In genomic region chr8:12895535-12896150, GRCm38 (mm10) we compare ENCODE assay signal across 10 mouse cellular contexts. TPM values are rescaled to one million over a fixed set of nuclear protein-coding genes. Genes with fewer than 3 reads are reported as not detected.
DNase-seq lines count a peak whose midpoint lies in the region; ATAC-seq and TF ChIP-seq lines count a peak whose summit lies in the region.
"Had no signal": no experiment of that assay in that cellular context is flagged by ENCODE, and none has a peak within 500 bp of the region (broad histone marks: within the 10 kb centered on the region; RNA-seq: fewer than 3 reads in every experiment).

No protein-coding gene starts in this region.

- ATAC-seq in forebrain, postnatal 0 days: no peak
- no peak for ATAC-seq in forebrain, embryonic 15.5 days (replicated peaks)
- ATAC-seq in liver, postnatal 0 days: no peak

- H3K4me3 ChIP-seq in forebrain, postnatal 0 days (ENCODE audit: low read depth, low read length): no peak overlapping the region
- H3K4me3 ChIP-seq in forebrain, embryonic 15.5 days: no peak overlapping the region
- no peak overlapping the region for H3K4me3 ChIP-seq in liver, postnatal 0 days (ENCODE audit: low read depth, low read length)
- no peak overlapping the region for H3K4me3 ChIP-seq in embryonic fibroblast, embryonic 13.5 days (ENCODE audit: insufficient read depth, low read length)
- H3K4me3 ChIP-seq: heart, embryonic 13.5 days; hindbrain, embryonic 12.5 days; midbrain, embryonic 10.5 days had no signal

- WGBS in forebrain, postnatal 0 days: 76% methylated on average over 9 of the region's 9 CpGs
- WGBS in forebrain, embryonic 15.5 days: 78% methylated on average over 9 of the region's 9 CpGs
- 61% methylated on average over 9 of the region's 9 CpGs for WGBS in liver, postnatal 0 days (ENCODE audit: insufficient replicate concordance)

- TF ChIP-seq CTCF in forebrain, postnatal 0 days (IDR thresholded peaks at IDR 0.05; ENCODE audit: low read depth): peak; percentile 54
- peak; percentile 41 for TF ChIP-seq CTCF in liver, postnatal 0 days (IDR thresholded peaks at IDR 0.05; ENCODE audit: low read depth)
- TF ChIP-seq CTCF in embryonic fibroblast, embryonic 13.5 days (IDR thresholded peaks at IDR 0.05; ENCODE audit: borderline replicate concordance, insufficient read depth, low read length): peak; percentile 29; the same call in 1 of the 2 replicates

- H3K9ac ChIP-seq in forebrain, postnatal 0 days: no peak overlapping the region
- no peak overlapping the region for H3K9ac ChIP-seq in forebrain, embryonic 15.5 days (replicated peaks)
- no peak overlapping the region for H3K9ac ChIP-seq in liver, postnatal 0 days (replicated peaks)
- H3K9ac ChIP-seq: heart, embryonic 13.5 days; hindbrain, embryonic 12.5 days had no signal

- H3K36me3 ChIP-seq in forebrain, postnatal 0 days (ENCODE audit: insufficient read depth): peaks cover 11% of the 10 kb centered on the region; the same call in 1 of the 2 replicates
- 0 out of 2 replicates have a peak, but pooled peaks cover 4% of the 10 kb centered on the region for H3K36me3 ChIP-seq in forebrain, embryonic 15.5 days
- H3K36me3 ChIP-seq in liver, postnatal 0 days (replicated peaks; ENCODE audit: insufficient read depth, low read length): no peaks in the 10 kb centered on the region
- H3K36me3 ChIP-seq: heart, embryonic 13.5 days had no signal

- H3K4me2 ChIP-seq in forebrain, postnatal 0 days (ENCODE audit: low read depth): no peak overlapping the region
- H3K4me2 ChIP-seq in forebrain, embryonic 15.5 days (replicated peaks): no peak overlapping the region
- no peak overlapping the region for H3K4me2 ChIP-seq in liver, postnatal 0 days (ENCODE audit: low read depth, low read length)
- H3K4me2 ChIP-seq: heart, embryonic 13.5 days; hindbrain, embryonic 12.5 days had no signal

- no peaks in the 10 kb centered on the region for H3K9me3 ChIP-seq in forebrain, postnatal 0 days (ENCODE audit: low read length)
- H3K9me3 ChIP-seq in forebrain, embryonic 15.5 days: no peaks in the 10 kb centered on the region
- H3K9me3 ChIP-seq in liver, postnatal 0 days (ENCODE audit: low read length): no peaks in the 10 kb centered on the region
- H3K9me3 ChIP-seq: heart, embryonic 13.5 days; hindbrain, embryonic 12.5 days; midbrain, embryonic 10.5 days had no signal

- DNase-seq in forebrain, postnatal 0 days: no peak
- no peak for DNase-seq in liver, postnatal 0 days
- DNase-seq in liver (no peak), ES-CJ7 (ENCODE audit: low read depth, low spot score) (peak; percentile 66)
- DNase-seq in ovary, postnatal 14 days (ENCODE audit: low spot score): no peak

- TF ChIP-seq POLR2A in embryonic fibroblast, embryonic 13.5 days (IDR thresholded peaks at IDR 0.05; ENCODE audit: low read depth, low read length): no peak

- TF ChIP-seq EP300 in liver, postnatal 0 days (IDR thresholded peaks at IDR 0.05; ENCODE audit: low read depth): no peak

- H3K27me3 ChIP-seq in forebrain, postnatal 0 days (ENCODE audit: insufficient read depth, low read length): no peaks in the 10 kb centered on the region
- H3K27me3 ChIP-seq in forebrain, embryonic 15.5 days: no peaks in the 10 kb centered on the region
- peaks cover 53% of the 10 kb centered on the region for H3K27me3 ChIP-seq in liver, postnatal 0 days (ENCODE audit: insufficient read depth, low read length)
- H3K27me3 ChIP-seq: hindbrain, embryonic 12.5 days had no signal

- H3K27ac ChIP-seq in forebrain, postnatal 0 days (ENCODE audit: low read depth, low read length): no peak overlapping the region
- H3K27ac ChIP-seq in forebrain, embryonic 15.5 days (replicated peaks): no peak overlapping the region
- no peak overlapping the region for H3K27ac ChIP-seq in liver, postnatal 0 days (ENCODE audit: low read depth)
- no peak overlapping the region for H3K27ac ChIP-seq in embryonic fibroblast, embryonic 13.5 days (ENCODE audit: insufficient read depth, low read length)
- H3K27ac ChIP-seq: heart, embryonic 13.5 days; hindbrain, embryonic 12.5 days; midbrain, embryonic 10.5 days had no signal

- H3K4me1 ChIP-seq in forebrain, postnatal 0 days (ENCODE audit: insufficient read depth): no peaks in the 10 kb centered on the region
- H3K4me1 ChIP-seq in forebrain, embryonic 15.5 days: no peaks in the 10 kb centered on the region
- no peaks in the 10 kb centered on the region for H3K4me1 ChIP-seq in liver, postnatal 0 days (ENCODE audit: insufficient read depth)
- no peaks in the 10 kb centered on the region for H3K4me1 ChIP-seq in embryonic fibroblast, embryonic 13.5 days (ENCODE audit: control insufficient read depth, insufficient read depth, low read length)

RNA-seq across cellular contexts. Expression of gene Mcf2l, which starts 22.0 kb away (rescaled TPM):
- 371 and 376 TPM in 2 replicates for total RNA-seq in forebrain, postnatal 0 days (2014; rRNA removed)
- polyA plus RNA-seq in forebrain, postnatal 0 days (2015; fragmentation: Nextera tagmentation; extraction: Ambion mirVana): 89.6 and 118 TPM in 2 replicates
- 134 and 139 TPM in 2 replicates for polyA plus RNA-seq in forebrain, embryonic 15.5 days (2015; fragmentation: Nextera tagmentation; extraction: Ambion mirVana)
- 0.99 and 1.2 TPM in 2 replicates for polyA plus RNA-seq in liver, postnatal 0 days (2015; fragmentation: Nextera tagmentation; extraction: Ambion mirVana)
- polyA plus RNA-seq in embryonic fibroblast, embryonic 13.5 days (2011; ENCODE audit: insufficient read length, low read depth, missing spikeins): 3.0 and 6.8 TPM in 2 replicates

Comparison
In these comparisons a context has a peak if more than half of its experiments do, and no peak if none do; other contexts are left out.
1. RNA of gene Mcf2l, which starts 22.0 kb away (polyA plus RNA-seq): 134 to 139 TPM in forebrain, embryonic 15.5 days and 89.6 to 118 TPM in forebrain, postnatal 0 days; 3.0 to 6.8 TPM in embryonic fibroblast, embryonic 13.5 days and 0.99 to 1.2 TPM in liver, postnatal 0 days; every median in the first group is over 10 times any median in the second.
2. Peak in every context shown above with its lines, with median percentiles within 50 percentile points of each other: CTCF ChIP-seq.